Mouse (Mus musculus) brain, embryonic 14.5 days (tissue): ENCODE results near the gene Abhd17a.
"Not testable (repeated sequence)": the region's sequence is repeated elsewhere in the genome, so short reads cannot be mapped to it uniquely, and the experiment has no call there.

ENCODE experiments used
- CTCF ChIP-seq: fragments of 200-500 bp; IDR thresholded peaks from 2 replicates; pipeline ENCODE4 v1.5.1; 2012; ENCODE audit warnings: inconsistent platforms, mild to moderate bottlenecking, moderate library complexity, borderline replicate concordance; ENCODE audit not compliant: insufficient read depth, insufficient read length; ENCODE audit errors: extremely low read depth
- POLR2A ChIP-seq: fragments of 200-500 bp; IDR thresholded peaks from 2 replicates; pipeline ENCODE4 v1.6.1; 2012; ENCODE audit warnings: mild to moderate bottlenecking, inconsistent platforms, borderline replicate concordance; ENCODE audit not compliant: poor library complexity, insufficient read depth, insufficient read length, severe bottlenecking; ENCODE audit errors: extremely low read depth

- not testable (repeated sequence) for TF ChIP-seq POLR2A, CTCF
Observed at GRCm38 (mm10) chr10:80605721-80606120, 15.6 kb upstream of the Abhd17a start, which contains the start of gene Gm49322.
